Mouse (Mus musculus): Measurements from ENCODE around the gene Ifngr2. TPM values are rescaled to one million over a fixed set of nuclear protein-coding genes. Genes with fewer than 3 reads are reported as not detected.
A peak's percentile ranks its signal among the peaks of the same experiment; 100 is the strongest.
"Not testable (repeated sequence)": the region's sequence is repeated elsewhere in the genome, so short reads cannot be mapped to it uniquely, and the experiment has no call there.

The Ifngr2 gene
- polyA plus RNA-seq, 1 experiment from 2014 or later, result 77.9 TPM

GRCm38 (mm10) chr16:91522040-91522439, 24.8 kb upstream of the Ifngr2 start:
- Histone ChIP-seq H3K4me2 (no peak overlapping the region), H3K4me1 (ENCODE audit: control insufficient read depth, insufficient read depth, low read length) (no peaks in the 10 kb centered on the region), H3K9ac (ENCODE audit: low read depth, low read length) (no peak overlapping the region), H3K4me3 (ENCODE audit: low read depth, low read length) (no peak overlapping the region), H3K9me3 (replicated peaks; ENCODE audit: control insufficient read depth, low read length) (no peaks in the 10 kb centered on the region), H3K27ac (ENCODE audit: low read depth, low read length) (no peak overlapping the region), H3K36me3 (ENCODE audit: control insufficient read depth, insufficient read depth, low read length) (no peaks in the 10 kb centered on the region), H3K27me3 (ENCODE audit: control insufficient read depth, insufficient read depth, low read length) (no peaks in the 10 kb centered on the region)
- ATAC-seq (replicated peaks; ENCODE audit: insufficient number of reproducible peaks, low FRiP score, low TSS enrichment), result no peak
- 70% methylated on average over 5 of the region's 5 CpGs for WGBS (ENCODE audit: insufficient replicate concordance)

- no peak overlapping the region for H3K27ac ChIP-seq (ENCODE audit: low read depth, low read length)
- WGBS (ENCODE audit: insufficient replicate concordance), result 74% methylated on average over 18 of the region's 18 CpGs
- no peak overlapping the region for H3K4me2 ChIP-seq
- no peaks in the 10 kb centered on the region for H3K27me3 ChIP-seq (ENCODE audit: control insufficient read depth, insufficient read depth, low read length)
- no peak for ATAC-seq (replicated peaks; ENCODE audit: insufficient number of reproducible peaks, low FRiP score, low TSS enrichment)
- 0 out of 2 replicates have a peak, but pooled peaks cover 2% of the 10 kb centered on the region for H3K4me1 ChIP-seq (ENCODE audit: control insufficient read depth, insufficient read depth, low read length)
- H3K9ac ChIP-seq (ENCODE audit: low read depth, low read length), result no peak overlapping the region
- no peak overlapping the region for H3K4me3 ChIP-seq (ENCODE audit: low read depth, low read length)
- no peaks in the 10 kb centered on the region for H3K36me3 ChIP-seq (ENCODE audit: control insufficient read depth, insufficient read depth, low read length)
- H3K9me3 ChIP-seq (replicated peaks; ENCODE audit: control insufficient read depth, low read length), result no peaks in the 10 kb centered on the region
These were observed 24.2 kb upstream of the Ifngr2 start for GRCm38 (mm10) chr16:91522479-91523309.

GRCm38 (mm10) chr16:91524206-91524605, 22.7 kb upstream of the Ifngr2 start:
- H3K4me2 ChIP-seq, result no peak overlapping the region
- 83% methylated on average over 5 of the region's 5 CpGs for WGBS (ENCODE audit: insufficient replicate concordance)
- ATAC-seq (replicated peaks; ENCODE audit: insufficient number of reproducible peaks, low FRiP score, low TSS enrichment), result no peak
- no peak overlapping the region for H3K4me3 ChIP-seq (ENCODE audit: low read depth, low read length)
- H3K9ac ChIP-seq (ENCODE audit: low read depth, low read length), result no peak overlapping the region
- H3K36me3 ChIP-seq (ENCODE audit: control insufficient read depth, insufficient read depth, low read length), result no peaks in the 10 kb centered on the region
- H3K27me3 ChIP-seq (ENCODE audit: control insufficient read depth, insufficient read depth, low read length), result no peaks in the 10 kb centered on the region
- H3K27ac ChIP-seq (ENCODE audit: low read depth, low read length), result no peak overlapping the region
- H3K4me1 ChIP-seq (ENCODE audit: control insufficient read depth, insufficient read depth, low read length), result 0 out of 2 replicates have a peak, but pooled peaks cover 2% of the 10 kb centered on the region
- H3K9me3 ChIP-seq (replicated peaks; ENCODE audit: control insufficient read depth, low read length), result no peaks in the 10 kb centered on the region

GRCm38 (mm10) chr16:91526274-91526673, 20.6 kb upstream of the Ifngr2 start:
- 0 out of 2 replicates have a peak, but pooled peaks cover 2% of the 10 kb centered on the region for H3K4me1 ChIP-seq (ENCODE audit: control insufficient read depth, insufficient read depth, low read length)
- no peak overlapping the region for H3K4me3 ChIP-seq (ENCODE audit: low read depth, low read length)
- WGBS (ENCODE audit: insufficient replicate concordance), result 88% methylated on average over 6 of the region's 6 CpGs
- no peaks in the 10 kb centered on the region for H3K27me3 ChIP-seq (ENCODE audit: control insufficient read depth, insufficient read depth, low read length)
- H3K9ac ChIP-seq (ENCODE audit: low read depth, low read length), result no peak overlapping the region
- H3K9me3 ChIP-seq (replicated peaks; ENCODE audit: control insufficient read depth, low read length), result no peaks in the 10 kb centered on the region
- no peak overlapping the region for H3K4me2 ChIP-seq
- no peak overlapping the region for H3K27ac ChIP-seq (ENCODE audit: low read depth, low read length)
- no peak for ATAC-seq (replicated peaks; ENCODE audit: insufficient number of reproducible peaks, low FRiP score, low TSS enrichment)
- H3K36me3 ChIP-seq (ENCODE audit: control insufficient read depth, insufficient read depth, low read length), result no peaks in the 10 kb centered on the region

- WGBS (ENCODE audit: insufficient replicate concordance), result 62% methylated on average over 10 of the region's 10 CpGs
- ATAC-seq (replicated peaks; ENCODE audit: insufficient number of reproducible peaks, low FRiP score, low TSS enrichment), result no peak
These were observed 19.8 kb upstream of the Ifngr2 start for GRCm38 (mm10) chr16:91527051-91527450.

GRCm38 (mm10) chr16:91527500-91527899, 19.4 kb upstream of the Ifngr2 start:
- H3K4me2 ChIP-seq, result no peak overlapping the region
- WGBS (ENCODE audit: insufficient replicate concordance), result 42% methylated on average over 5 of the region's 5 CpGs
- no peaks in the 10 kb centered on the region for H3K36me3 ChIP-seq (ENCODE audit: control insufficient read depth, insufficient read depth, low read length)
- no peak overlapping the region for H3K9ac ChIP-seq (ENCODE audit: low read depth, low read length)
- H3K4me3 ChIP-seq (ENCODE audit: low read depth, low read length), result no peak overlapping the region
- ATAC-seq (replicated peaks; ENCODE audit: insufficient number of reproducible peaks, low FRiP score, low TSS enrichment), result 0 out of 2 replicates have a peak, but pooled peaks have one; percentile 26
- no peaks in the 10 kb centered on the region for H3K9me3 ChIP-seq (replicated peaks; ENCODE audit: control insufficient read depth, low read length)
- H3K27ac ChIP-seq (ENCODE audit: low read depth, low read length), result no peak overlapping the region
- H3K4me1 ChIP-seq (ENCODE audit: control insufficient read depth, insufficient read depth, low read length), result peaks cover 4% of the 10 kb centered on the region
- no peaks in the 10 kb centered on the region for H3K27me3 ChIP-seq (ENCODE audit: control insufficient read depth, insufficient read depth, low read length)

More at GRCm38 (mm10) chr16:91527051-91527450, 19.8 kb upstream of the Ifngr2 start:
- H3K4me2 ChIP-seq, result no peak overlapping the region
- H3K27me3 ChIP-seq (ENCODE audit: control insufficient read depth, insufficient read depth, low read length), result no peaks in the 10 kb centered on the region
- H3K9me3 ChIP-seq (replicated peaks; ENCODE audit: control insufficient read depth, low read length), result no peaks in the 10 kb centered on the region
- H3K4me3 ChIP-seq (ENCODE audit: low read depth, low read length), result no peak overlapping the region
- no peak overlapping the region for H3K27ac ChIP-seq (ENCODE audit: low read depth, low read length)
- H3K4me1 ChIP-seq (ENCODE audit: control insufficient read depth, insufficient read depth, low read length), result 0 out of 2 replicates have a peak, but pooled peaks cover 2% of the 10 kb centered on the region
- no peak overlapping the region for H3K9ac ChIP-seq (ENCODE audit: low read depth, low read length)
- H3K36me3 ChIP-seq (ENCODE audit: control insufficient read depth, insufficient read depth, low read length), result no peaks in the 10 kb centered on the region

GRCm38 (mm10) chr16:91528578-91528977, 18.3 kb upstream of the Ifngr2 start:
- Histone ChIP-seq H3K4me3 (ENCODE audit: low read depth, low read length) (no peak overlapping the region), H3K36me3 (ENCODE audit: control insufficient read depth, insufficient read depth, low read length) (no peaks in the 10 kb centered on the region), H3K27me3 (ENCODE audit: control insufficient read depth, insufficient read depth, low read length) (no peaks in the 10 kb centered on the region), H3K4me1 (ENCODE audit: control insufficient read depth, insufficient read depth, low read length) (peaks cover 5% of the 10 kb centered on the region), H3K9ac (ENCODE audit: low read depth, low read length) (no peak overlapping the region), H3K27ac (ENCODE audit: low read depth, low read length) (no peak overlapping the region), H3K4me2 (no peak overlapping the region), H3K9me3 (replicated peaks; ENCODE audit: control insufficient read depth, low read length) (no peaks in the 10 kb centered on the region)
- no peak for ATAC-seq (replicated peaks; ENCODE audit: insufficient number of reproducible peaks, low FRiP score, low TSS enrichment)
- WGBS (ENCODE audit: insufficient replicate concordance), result 84% methylated on average over 9 of the region's 9 CpGs

GRCm38 (mm10) chr16:91530830-91531229, 16.0 kb upstream of the Ifngr2 start:
- ATAC-seq (replicated peaks; ENCODE audit: insufficient number of reproducible peaks, low FRiP score, low TSS enrichment); H3K27me3 ChIP-seq (ENCODE audit: control insufficient read depth, insufficient read depth, low read length); H3K4me1 ChIP-seq (ENCODE audit: control insufficient read depth, insufficient read depth, low read length); H3K9ac ChIP-seq (ENCODE audit: low read depth, low read length); H3K27ac ChIP-seq (ENCODE audit: low read depth, low read length); H3K4me3 ChIP-seq (ENCODE audit: low read depth, low read length); H3K9me3 ChIP-seq (replicated peaks; ENCODE audit: control insufficient read depth, low read length); H3K4me2 ChIP-seq; H3K36me3 ChIP-seq (ENCODE audit: control insufficient read depth, insufficient read depth, low read length): not testable (repeated sequence)
- WGBS (ENCODE audit: insufficient replicate concordance), result 80% methylated on average over 4 of the region's 4 CpGs

GRCm38 (mm10) chr16:91531856-91532255, 15.0 kb upstream of the Ifngr2 start:
- Histone ChIP-seq H3K4me1 (ENCODE audit: control insufficient read depth, insufficient read depth, low read length) (peaks cover 9% of the 10 kb centered on the region), H3K4me3 (ENCODE audit: low read depth, low read length) (no peak overlapping the region), H3K4me2 (no peak overlapping the region), H3K9me3 (replicated peaks; ENCODE audit: control insufficient read depth, low read length) (no peaks in the 10 kb centered on the region), H3K9ac (ENCODE audit: low read depth, low read length) (no peak overlapping the region), H3K27ac (ENCODE audit: low read depth, low read length) (no peak overlapping the region), H3K27me3 (ENCODE audit: control insufficient read depth, insufficient read depth, low read length) (no peaks in the 10 kb centered on the region), H3K36me3 (ENCODE audit: control insufficient read depth, insufficient read depth, low read length) (no peaks in the 10 kb centered on the region)
- ATAC-seq (replicated peaks; ENCODE audit: insufficient number of reproducible peaks, low FRiP score, low TSS enrichment), result no peak
- WGBS (ENCODE audit: insufficient replicate concordance), result 70% methylated on average over 6 of the region's 6 CpGs
